Mouse (Mus musculus) midbrain, postnatal 0 days (tissue): ENCODE measurements at regions not wholly inside any gene's neighbourhood (a gene's known extent, or its start where the extent isn't known, plus 50 kb on each side); places are given as distances from the start of the nearest gene placed in this dataset.

Source experiments
- ATAC-seq: fragments of 200-750 bp; cut with Nextera tagmentation; 2 replicates; pipeline ENCODE4 v1.8.0; 2017; ENCODE audit warnings: moderate number of reproducible peaks, mild to moderate bottlenecking, moderate TSS enrichment, moderate library complexity; ENCODE audit not compliant: low FRiP score
- DNase-seq: peaks from one replicate; pipeline ENCODE4 v3.0.0-alpha.2; 2015; ENCODE audit warnings: low spot score
- H3K27ac ChIP-seq: fragments of 300-500 bp; sonication (generic); 2 replicates; pipeline ENCODE4 v1.5.1; 2014; ENCODE audit warnings: low read depth, mild to moderate bottlenecking, low read length, mixed read lengths
- H3K27me3 ChIP-seq: fragments of 300-500 bp; sonication (generic); 2 replicates; pipeline ENCODE4 v1.6.1; 2014; ENCODE audit warnings: low read length, control low read depth, mixed read lengths; ENCODE audit not compliant: insufficient read depth
- H3K36me3 ChIP-seq: fragments of 300-500 bp; sonication (generic); 2 replicates; pipeline ENCODE4 v1.6.1; 2014; ENCODE audit warnings: low read length, control low read depth, mixed read lengths; ENCODE audit not compliant: insufficient read depth
- H3K4me1 ChIP-seq: fragments of 300-500 bp; sonication (generic); 2 replicates; pipeline ENCODE4 v1.6.1; 2014; ENCODE audit warnings: mild to moderate bottlenecking, control low read depth, antibody characterized with exemption, low read length, mixed read lengths; ENCODE audit not compliant: insufficient read depth
- H3K4me2 ChIP-seq: fragments of 300-500 bp; sonication (generic); 2 replicates; pipeline ENCODE4 v1.6.1; 2014; ENCODE audit warnings: low read depth, mild to moderate bottlenecking, low read length, mixed read lengths; ENCODE audit not compliant: poor library complexity, severe bottlenecking
- H3K4me3 ChIP-seq: fragments of 300-500 bp; sonication (generic); 2 replicates; pipeline ENCODE4 v1.5.1; 2014; ENCODE audit warnings: low read depth, mild to moderate bottlenecking, low read length, moderate library complexity
- H3K9ac ChIP-seq: fragments of 300-500 bp; sonication (generic); replicated peaks from 2 replicates; pipeline ENCODE4 v1.6.1; 2014; ENCODE audit warnings: mild to moderate bottlenecking, low read length, moderate library complexity, mixed read lengths; ENCODE audit not compliant: poor library complexity, severe bottlenecking
- H3K9me3 ChIP-seq: fragments of 300-500 bp; sonication (generic); 2 replicates; pipeline ENCODE4 v1.6.1; 2016; ENCODE audit warnings: low read length, control low read depth
- CTCF ChIP-seq: IDR thresholded peaks from 2 replicates; pipeline ENCODE4 v1.5.1; 2016; ENCODE audit warnings: antibody characterized with exemption, mild to moderate bottlenecking
- WGBS: fragments of 180-500 bp; shearing (Covaris S2); extraction: QIAGEN DNeasy Blood & Tissue Kit; methylation state at CpG from one replicate; pipeline ENCODE4 v1.1.7; 2014; 5-methylcytosine and 5-hydroxymethylcytosine counted together

GRCm38 (mm10) chr9:112608932-112609331 lies 373.2 kb upstream of the Arpp21 start:
- H3K4me3 ChIP-seq: no peak overlapping the region
- no peaks in the 10 kb centered on the region for H3K4me1 ChIP-seq
- 90% methylated on average over 4 of the region's 4 CpGs for WGBS
- no peak for TF ChIP-seq CTCF
- H3K27me3 ChIP-seq: no peaks in the 10 kb centered on the region
- no peak overlapping the region for H3K27ac ChIP-seq
- H3K36me3 ChIP-seq: no peaks in the 10 kb centered on the region
- ATAC-seq (no peak), DNase-seq (no peak)
- no peak overlapping the region for H3K9ac ChIP-seq
- no peaks in the 10 kb centered on the region for H3K9me3 ChIP-seq
- H3K4me2 ChIP-seq: no peak overlapping the region

GRCm38 (mm10) chr9:112607221-112607620 lies 371.5 kb upstream of the Arpp21 start:
- DNase-seq: no peak
- no peak for ATAC-seq
- H3K4me3 ChIP-seq: no peak overlapping the region
- no peaks in the 10 kb centered on the region for H3K27me3 ChIP-seq
- 79% methylated on average over 3 of the region's 3 CpGs for WGBS
- no peaks in the 10 kb centered on the region for H3K36me3 ChIP-seq
- no peak overlapping the region for H3K4me2 ChIP-seq
- no peaks in the 10 kb centered on the region for H3K4me1 ChIP-seq
- no peak overlapping the region for H3K27ac ChIP-seq
- no peak overlapping the region for H3K9ac ChIP-seq
- TF ChIP-seq CTCF: no peak
- H3K9me3 ChIP-seq: no peaks in the 10 kb centered on the region

DNA sequence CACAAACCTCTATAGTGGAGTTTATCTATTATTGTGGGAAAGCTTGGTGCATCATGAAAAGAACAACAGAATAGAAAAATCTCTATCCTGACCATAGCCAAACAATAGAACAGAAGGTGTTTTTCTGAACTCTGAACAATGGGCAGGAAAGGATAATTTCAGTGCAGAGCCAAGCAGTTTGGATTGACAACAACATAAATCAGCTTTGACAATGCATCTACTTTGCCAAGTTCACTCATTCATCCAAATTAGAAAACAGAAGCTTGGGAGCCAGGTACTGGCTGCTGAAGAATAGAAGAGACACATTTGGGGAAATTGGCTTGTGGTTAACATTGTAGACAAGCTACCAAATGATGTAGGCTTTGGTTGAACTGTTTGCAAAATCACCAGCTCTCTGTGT lies 360.0 kb upstream of the Arpp21 start:
- Histone ChIP-seq H3K36me3 (no peaks in the 10 kb centered on the region), H3K9ac (no peak overlapping the region), H3K9me3 (no peaks in the 10 kb centered on the region), H3K27me3 (no peaks in the 10 kb centered on the region), H3K4me1 (no peaks in the 10 kb centered on the region), H3K27ac (no peak overlapping the region), H3K4me2 (no peak overlapping the region), H3K4me3 (no peak overlapping the region)
- no peak for TF ChIP-seq CTCF
- ATAC-seq: no peak
- DNase-seq: peak; percentile 35

GRCm38 (mm10) chr9:112590241-112590640 lies 354.5 kb upstream of the Arpp21 start:
- Histone ChIP-seq H3K4me2 (no peak overlapping the region), H3K4me1 (no peaks in the 10 kb centered on the region), H3K9ac (no peak overlapping the region), H3K36me3 (no peaks in the 10 kb centered on the region), H3K4me3 (no peak overlapping the region), H3K27ac (no peak overlapping the region), H3K9me3 (no peaks in the 10 kb centered on the region), H3K27me3 (no peaks in the 10 kb centered on the region)
- WGBS: 65% methylated on average over 3 of the region's 3 CpGs
- TF ChIP-seq CTCF: no peak
- ATAC-seq (no peak), DNase-seq (no peak)

DNA sequence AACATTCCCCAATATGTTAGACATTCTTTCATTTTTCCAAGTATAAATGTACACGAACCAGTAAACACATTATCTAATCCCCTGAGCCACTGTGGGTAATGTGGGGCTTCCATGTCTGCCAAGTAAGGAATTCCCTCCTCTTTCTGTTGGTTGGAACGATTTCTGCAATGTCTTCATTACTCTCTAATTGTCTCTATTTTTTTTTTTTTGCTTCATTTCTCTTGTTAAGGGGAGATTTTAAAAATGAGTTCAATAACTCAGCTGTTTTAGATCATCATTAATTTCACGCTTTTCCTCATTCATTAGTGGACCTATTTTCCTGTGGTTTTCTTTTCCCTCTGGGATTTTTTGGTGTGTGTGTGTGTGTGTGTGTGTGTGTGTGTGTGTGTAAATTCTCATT lies 337.6 kb upstream of the Arpp21 start:
- 56% methylated on average over 3 of the region's 3 CpGs for WGBS
- DNase-seq: peak; percentile 48

DNA sequence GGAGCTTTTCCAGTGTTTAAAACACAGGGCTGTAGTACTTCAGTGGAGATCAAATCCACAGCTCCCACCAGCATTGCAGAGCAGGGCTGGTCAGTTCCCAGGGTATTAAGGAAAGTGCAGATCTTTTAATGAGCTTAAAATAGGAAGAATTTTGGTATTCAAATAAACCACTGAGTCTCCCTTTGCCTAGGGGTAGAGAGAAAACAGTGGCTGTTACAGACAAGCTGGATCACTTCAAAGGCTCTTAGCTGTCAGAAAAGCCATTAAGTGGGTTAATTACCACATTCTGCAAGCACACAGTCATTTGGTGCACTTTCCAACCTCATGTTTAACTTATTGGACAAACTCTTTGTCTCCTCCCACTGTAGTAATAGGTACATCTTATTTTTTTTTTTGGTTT lies 325.6 kb upstream of the Arpp21 start:
- Histone ChIP-seq H3K4me2 (no peak overlapping the region), H3K36me3 (no peaks in the 10 kb centered on the region), H3K4me3 (no peak overlapping the region), H3K9me3 (no peaks in the 10 kb centered on the region), H3K27me3 (no peaks in the 10 kb centered on the region), H3K4me1 (no peaks in the 10 kb centered on the region), H3K27ac (no peak overlapping the region), H3K9ac (no peak overlapping the region)
- no peak for ATAC-seq
- DNase-seq: no peak
- no peak for TF ChIP-seq CTCF

More for the DNA sequence above, 337.6 kb upstream of the Arpp21 start:
- Histone ChIP-seq H3K27ac (no peak overlapping the region), H3K4me3 (no peak overlapping the region), H3K36me3 (no peaks in the 10 kb centered on the region), H3K9me3 (no peaks in the 10 kb centered on the region), H3K4me1 (no peaks in the 10 kb centered on the region), H3K9ac (no peak overlapping the region), H3K4me2 (no peak overlapping the region), H3K27me3 (no peaks in the 10 kb centered on the region)
- ATAC-seq: no peak
- TF ChIP-seq CTCF: no peak

DNA sequence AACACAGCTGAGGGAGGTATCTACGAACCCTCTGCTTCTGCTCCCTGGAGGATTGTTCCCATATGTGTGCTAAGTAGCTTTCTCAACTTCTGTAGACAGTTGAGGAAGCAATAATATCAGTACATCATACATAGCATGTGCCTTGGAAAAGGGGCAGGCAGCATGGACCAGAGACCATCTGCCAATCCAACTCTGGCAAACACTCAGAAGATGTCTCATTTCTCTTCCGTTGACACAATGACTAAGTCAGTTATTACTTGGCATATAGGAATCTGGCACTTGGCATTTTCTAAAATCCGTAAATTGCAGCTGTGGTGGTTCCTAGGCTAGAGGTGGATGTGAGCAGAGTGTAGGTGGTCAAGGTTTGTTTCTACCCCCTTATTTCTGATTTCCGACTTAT lies 324.5 kb upstream of the Arpp21 start:
- Histone ChIP-seq H3K4me1 (no peaks in the 10 kb centered on the region), H3K27ac (no peak overlapping the region), H3K36me3 (no peaks in the 10 kb centered on the region), H3K9ac (no peak overlapping the region), H3K4me2 (no peak overlapping the region), H3K9me3 (no peaks in the 10 kb centered on the region), H3K27me3 (no peaks in the 10 kb centered on the region), H3K4me3 (no peak overlapping the region)
- 85% methylated on average over 4 of the region's 4 CpGs for WGBS
- ATAC-seq (no peak), DNase-seq (no peak)
- no peak for TF ChIP-seq CTCF
